Mouse (Mus musculus) thymus, postnatal 10 days (tissue): ENCODE data around the gene Pde6h.

Source experiments
- DNase-seq, 2 experiments: peaks; one replicate each; pipeline ENCODE4 v3.0.0; 2021; ENCODE audit warnings: low spot score in 2 of 2

Gene Pde6h

GRCm38 (mm10) chr6:136912751-136913265 lies 10.8 kb upstream of the Pde6h start:
- DNase-seq = no peak

GRCm38 (mm10) chr6:136913384-136914126 lies 10.1 kb upstream of the Pde6h start:
- DNase-seq = no peak

GRCm38 (mm10) chr6:136914234-136914633 lies 9.4 kb upstream of the Pde6h start:
- DNase-seq = no peak

GRCm38 (mm10) chr6:136915721-136916395 lies 7.8 kb upstream of the Pde6h start:
- DNase-seq = no peak

DNA sequence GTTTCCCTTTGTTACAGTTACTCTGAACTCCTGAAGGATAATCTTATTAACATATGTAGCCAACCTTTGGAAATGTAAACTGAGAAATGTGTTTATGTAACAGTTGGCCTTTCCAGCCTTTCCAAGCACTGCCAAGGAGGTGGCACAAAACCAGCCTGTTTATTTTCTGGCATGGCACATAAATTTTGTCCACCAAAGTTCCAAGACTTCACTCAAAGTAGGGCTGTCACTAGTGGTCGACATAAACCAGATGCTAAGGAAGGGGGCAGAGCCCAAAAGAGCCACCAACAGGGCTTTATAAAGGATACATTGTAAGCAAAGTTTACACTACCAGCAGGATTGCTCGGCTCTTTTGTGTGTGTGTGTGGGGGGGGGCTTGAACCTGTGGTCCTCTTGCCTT lies 5.7 kb upstream of the Pde6h start:
- DNase-seq = no peak

- peak; percentile 37 to 73 for DNase-seq
Observed at GRCm38 (mm10) chr6:136920320-136921257, 3.0 kb upstream of the Pde6h start.

- DNase-seq = no peak
Observed at GRCm38 (mm10) chr6:136921601-136922000, 2.0 kb upstream of the Pde6h start.

DNA sequence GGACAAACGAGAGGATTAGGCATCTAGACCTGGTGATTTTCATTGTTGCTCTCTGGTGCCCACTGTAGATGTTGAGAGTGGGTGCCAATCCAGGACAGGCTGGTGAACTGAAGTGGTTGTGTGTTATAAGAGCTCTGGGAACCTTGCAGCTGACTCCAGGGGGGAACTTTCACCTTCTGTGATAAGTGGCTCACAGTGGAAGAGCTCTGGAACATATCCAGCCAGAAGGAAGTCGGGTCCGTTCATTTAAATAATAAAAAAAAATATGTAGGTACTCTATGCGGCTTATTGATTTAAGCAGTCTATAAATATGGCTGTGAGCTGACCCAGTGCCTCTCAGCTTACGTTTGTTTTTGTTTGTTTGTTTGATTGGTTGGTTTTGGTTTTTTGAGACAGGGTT lies 1.6 kb upstream of the Pde6h start, which contains the start of gene Erp27:
Gene Erp27 (minus strand): TSS at position 101 of the 400 bp plus-strand sequence.
- DNase-seq = no peak

- DNase-seq = no peak
Observed at GRCm38 (mm10) chr6:136922871-136923270, 761 bp upstream of the Pde6h start.

DNA sequence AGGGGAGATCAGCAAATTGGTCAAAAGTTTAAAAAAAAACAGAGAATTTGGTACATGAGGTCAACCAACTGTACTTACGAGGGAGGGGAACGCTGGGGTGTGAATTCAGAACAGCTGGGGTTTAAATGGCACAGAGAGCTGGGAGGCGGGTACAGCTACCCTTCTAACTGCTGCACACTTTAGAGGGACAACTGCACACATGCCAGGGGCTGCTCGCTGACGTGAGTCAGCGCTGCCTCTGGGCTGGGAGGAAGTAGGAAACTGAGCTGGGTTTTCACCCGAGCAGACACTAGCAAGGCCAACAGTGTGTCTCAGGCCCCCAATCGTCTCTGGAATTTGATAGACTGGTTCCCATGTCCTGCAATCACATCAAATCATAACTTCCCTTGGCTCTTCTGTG lies 1.4 kb downstream of the Pde6h start:
- DNase-seq = peak in 1 of 2 experiments; percentile 41

GRCm38 (mm10) chr6:136927626-136928025 lies 4.0 kb downstream of the Pde6h start:
- no peak for DNase-seq

DNA sequence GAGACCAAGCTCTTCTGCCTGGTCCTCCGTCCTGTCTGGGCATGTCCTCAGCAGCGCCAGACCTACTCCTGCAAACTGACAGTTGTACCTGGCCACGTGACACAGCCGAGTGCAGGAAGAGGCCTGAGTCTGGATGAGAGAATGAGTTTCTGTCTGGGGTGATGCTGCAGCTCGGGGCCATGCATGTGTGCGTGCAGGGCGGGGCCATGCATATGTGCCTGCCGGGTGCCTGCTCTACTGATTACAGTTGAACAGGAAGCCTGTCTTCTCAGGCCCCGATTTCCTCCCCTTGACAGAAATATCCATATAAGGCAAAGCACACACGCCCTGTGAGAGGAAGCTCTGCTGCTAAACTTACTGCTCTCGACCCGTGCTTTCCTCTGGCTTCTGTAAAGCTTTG lies 7.0 kb downstream of the Pde6h start:
- DNase-seq = peak; percentile 78 to 86

DNA sequence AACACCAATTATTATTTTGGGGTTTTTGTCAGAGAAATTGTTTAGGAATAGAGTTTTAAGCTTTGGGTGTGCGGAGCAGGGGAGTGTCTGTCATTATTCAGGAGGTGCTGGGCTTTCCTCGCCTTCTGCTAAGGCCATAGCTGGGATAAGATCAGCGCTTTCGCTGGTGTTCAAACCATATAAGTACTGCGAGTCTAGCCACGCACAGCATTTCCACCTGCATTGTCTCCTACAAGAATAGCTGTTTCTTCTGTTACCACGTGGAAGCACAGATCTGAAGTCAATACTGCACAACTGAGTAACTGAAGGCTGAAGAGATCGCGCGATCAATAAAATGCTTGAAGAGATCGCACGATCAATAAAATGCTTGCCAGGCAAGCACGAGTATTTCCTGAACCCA lies 7.6 kb downstream of the Pde6h start:
- DNase-seq = no peak

DNA sequence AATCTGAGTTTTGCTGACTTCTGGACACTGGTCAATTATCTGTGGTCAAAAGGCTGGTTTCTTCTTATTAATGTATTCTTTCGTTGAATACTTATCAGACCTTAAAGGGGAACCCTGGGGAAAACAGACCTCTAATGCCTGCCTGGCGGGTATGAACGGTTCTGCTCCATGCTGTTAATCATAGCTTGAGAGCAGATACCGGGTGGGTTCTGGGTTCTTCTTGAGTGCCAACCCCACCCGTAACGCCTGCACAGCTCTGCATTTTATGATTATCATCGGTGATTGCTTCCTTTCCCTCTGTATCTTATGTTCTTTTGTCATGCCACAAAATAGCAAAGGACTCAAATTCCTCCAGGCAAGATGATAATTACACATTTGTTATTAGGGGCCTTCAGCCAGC lies 10.4 kb downstream of the Pde6h start:
- DNase-seq = no peak

GRCm38 (mm10) chr6:136935233-136935632 lies 11.6 kb downstream of the Pde6h start:
- no peak for DNase-seq

DNA sequence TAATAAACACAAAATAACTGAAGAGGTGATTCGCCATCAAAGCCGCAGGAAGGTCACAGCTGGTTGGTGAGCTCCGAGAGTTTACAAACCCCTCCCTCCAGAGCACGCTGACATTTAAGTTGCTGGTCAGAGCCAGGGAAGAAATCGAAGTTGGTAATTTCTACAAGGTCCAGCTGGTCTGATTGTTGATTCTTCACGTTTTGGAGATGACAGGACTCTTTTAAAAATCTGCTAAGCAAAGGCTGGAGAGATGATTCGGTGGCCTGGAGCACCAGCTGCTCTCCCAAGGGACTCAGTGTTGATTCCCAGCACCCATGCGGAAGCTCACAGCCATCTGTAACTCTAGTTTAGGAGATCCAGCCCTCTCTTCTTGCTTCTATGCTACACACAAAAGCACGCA lies 12.7 kb downstream of the Pde6h start:
- no peak for DNase-seq

DNA sequence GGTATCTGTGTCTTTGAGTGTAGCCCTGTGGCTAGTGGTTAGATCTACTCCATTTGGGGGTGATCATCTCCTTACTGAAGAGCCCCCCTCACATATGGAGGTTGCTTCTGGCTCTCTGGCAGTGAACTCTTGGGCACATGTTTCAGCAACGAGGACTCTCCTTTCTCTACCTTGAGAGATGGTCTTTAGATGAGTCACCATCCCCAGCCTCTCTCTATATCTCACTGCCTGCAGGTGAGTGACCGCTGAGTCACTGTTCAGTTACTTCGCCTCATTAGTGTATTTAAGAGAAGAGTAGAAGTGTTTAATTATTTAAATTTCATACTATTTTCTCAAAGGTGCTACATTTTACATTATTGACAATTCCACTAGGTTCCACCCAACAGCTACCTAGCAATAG lies 13.5 kb downstream of the Pde6h start:
- DNase-seq = no peak

GRCm38 (mm10) chr6:136938331-136939126 lies 14.9 kb downstream of the Pde6h start:
- no peak for DNase-seq

- no peak for DNase-seq
Observed at GRCm38 (mm10) chr6:136939326-136940187, 15.9 kb downstream of the Pde6h start.
